Mouse (Mus musculus) midbrain, embryonic 11.5 days (tissue): ENCODE data around the gene Lpar2. TPM values are rescaled to one million over a fixed set of nuclear protein-coding genes. Genes with fewer than 3 reads are reported as not detected.

Experiments used
- ATAC-seq: fragments of 200-750 bp; cut with Nextera tagmentation; 2 replicates; pipeline ENCODE4 v1.8.0; 2017; ENCODE audit warnings: moderate TSS enrichment, moderate library complexity; ENCODE audit not compliant: low FRiP score
- DNase-seq: peaks from one replicate; pipeline ENCODE4 v3.0.0; 2015; ENCODE audit warnings: low spot score; ENCODE audit errors: missing footprints
- H3K27ac ChIP-seq: fragments of 300-500 bp; sonication (generic); 2 replicates; pipeline ENCODE4 v1.5.1; 2014; ENCODE audit warnings: low read depth, low read length
- H3K27me3 ChIP-seq: fragments of 300-500 bp; sonication (generic); 2 replicates; pipeline ENCODE4 v1.6.1; 2014; ENCODE audit warnings: mild to moderate bottlenecking, low read length, moderate library complexity, mixed read lengths; ENCODE audit not compliant: control insufficient read depth, insufficient read depth
- H3K36me3 ChIP-seq: fragments of 300-500 bp; sonication (generic); 2 replicates; pipeline ENCODE4 v1.6.1; 2014; ENCODE audit warnings: mild to moderate bottlenecking, low read length, moderate library complexity, mixed read lengths; ENCODE audit not compliant: control insufficient read depth, insufficient read depth
- H3K4me1 ChIP-seq: fragments of 300-500 bp; sonication (generic); 2 replicates; pipeline ENCODE4 v1.6.1; 2014; ENCODE audit warnings: low read length; ENCODE audit not compliant: control insufficient read depth, insufficient read depth
- H3K4me2 ChIP-seq: fragments of 300-500 bp; sonication (generic); 2 replicates; pipeline ENCODE4 v1.6.1; 2014; ENCODE audit warnings: mild to moderate bottlenecking, moderate library complexity
- H3K4me3 ChIP-seq: fragments of 300-500 bp; sonication (generic); 2 replicates; pipeline ENCODE4 v1.5.1; 2014; ENCODE audit warnings: low read depth, low read length
- H3K9ac ChIP-seq: fragments of 300-500 bp; sonication (generic); 2 replicates; pipeline ENCODE4 v1.6.1; 2014; ENCODE audit warnings: low read length
- H3K9me3 ChIP-seq: fragments of 300-500 bp; sonication (generic); 2 replicates; pipeline ENCODE4 v1.6.1; 2016; ENCODE audit warnings: low read length; ENCODE audit not compliant: control insufficient read depth
- WGBS: fragments of 180-500 bp; shearing (Covaris S2); extraction: QIAGEN DNeasy Blood & Tissue Kit; methylation state at CpG from one replicate; pipeline ENCODE4 v1.1.7; 2014; 5-methylcytosine and 5-hydroxymethylcytosine counted together
- polyA plus RNA-seq: library from polyadenylated mRNA; unstranded; fragments of >200 nt; fragmentation: Nextera tagmentation; extraction: Ambion mirVana; gene quantifications from 2 replicates; pipeline ENCODE4 v1.2.1, GENCODE M21; 2014

The Lpar2 gene
- polyA plus RNA-seq, 1 experiment from 2014 or later = 1.2 TPM

GRCm38 (mm10) chr8:69791415-69792068 is 30.7 kb upstream of the Lpar2 start:
- peak overlapping the region; percentile 95 for H3K9ac ChIP-seq

GRCm38 (mm10) chr8:69793666-69794065 is 28.6 kb upstream of the Lpar2 start:
- H3K36me3 ChIP-seq = peaks cover 30% of the 10 kb centered on the region
- no peak overlapping the region for H3K4me3 ChIP-seq
- H3K9ac ChIP-seq = no peak overlapping the region
- DNase-seq (no peak), ATAC-seq (no peak)
- no peak overlapping the region for H3K27ac ChIP-seq
- no peaks in the 10 kb centered on the region for H3K27me3 ChIP-seq
- H3K4me2 ChIP-seq = no peak overlapping the region
- WGBS = 88% methylated on average over 4 of the region's 4 CpGs
- no peaks in the 10 kb centered on the region for H3K9me3 ChIP-seq
- peaks cover 12% of the 10 kb centered on the region for H3K4me1 ChIP-seq

More at GRCm38 (mm10) chr8:69791415-69792068, 30.7 kb upstream of the Lpar2 start:
- Histone ChIP-seq H3K36me3 (peaks cover 13% of the 10 kb centered on the region), H3K27ac (peak overlapping the region; percentile 51), H3K4me3 (peak overlapping the region; percentile 100), H3K9me3 (no peaks in the 10 kb centered on the region), H3K4me2 (peak overlapping the region; percentile 83), H3K27me3 (no peaks in the 10 kb centered on the region), H3K4me1 (peaks cover 12% of the 10 kb centered on the region)
- DNase-seq = peak; percentile 90
- peak; percentile 78 for ATAC-seq
- whole genome bisulfite sequencing = 0% methylated on average over 39 of the region's 48 CpGs

- no peak overlapping the region for H3K9ac ChIP-seq
- peaks cover 34% of the 10 kb centered on the region for H3K36me3 ChIP-seq
- no peak overlapping the region for H3K4me3 ChIP-seq
- no peak for DNase-seq
- H3K4me2 ChIP-seq = no peak overlapping the region
- no peaks in the 10 kb centered on the region for H3K9me3 ChIP-seq
- no peak for ATAC-seq
- H3K4me1 ChIP-seq = peaks cover 12% of the 10 kb centered on the region
- 96% methylated on average over 3 of the region's 3 CpGs for WGBS
- no peaks in the 10 kb centered on the region for H3K27me3 ChIP-seq
- no peak overlapping the region for H3K27ac ChIP-seq
These were observed 28.1 kb upstream of the Lpar2 start for GRCm38 (mm10) chr8:69794096-69794495.

DNA sequence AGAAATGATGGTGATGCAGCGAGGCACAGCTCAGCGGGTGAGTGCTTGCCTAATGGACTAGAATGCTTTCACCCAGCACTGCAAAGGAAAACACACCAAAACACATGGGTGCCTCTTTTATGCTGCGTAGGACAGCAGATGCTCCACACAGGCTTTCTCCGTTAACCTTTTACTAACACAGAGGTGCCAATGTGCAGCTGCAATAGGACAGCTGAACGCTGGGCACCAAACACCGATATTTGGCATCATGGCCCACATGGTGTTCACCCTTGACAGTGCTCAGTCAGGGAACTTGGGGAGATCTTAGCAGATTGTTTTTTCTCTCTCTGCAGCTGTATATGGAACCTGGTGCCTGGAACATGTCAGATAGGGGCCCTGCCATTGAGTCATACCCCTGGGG is 27.3 kb upstream of the Lpar2 start:
- 98% methylated on average over 6 of the region's 6 CpGs for WGBS
- Histone ChIP-seq H3K4me3 (no peak overlapping the region), H3K4me1 (peaks cover 12% of the 10 kb centered on the region), H3K27ac (no peak overlapping the region), H3K4me2 (no peak overlapping the region), H3K36me3 (peaks cover 41% of the 10 kb centered on the region), H3K9me3 (no peaks in the 10 kb centered on the region), H3K9ac (no peak overlapping the region), H3K27me3 (no peaks in the 10 kb centered on the region)
- peak; percentile 51 for DNase-seq
- ATAC-seq = no peak

- no peak for ATAC-seq
- no peak overlapping the region for H3K4me3 ChIP-seq
- H3K9me3 ChIP-seq = no peaks in the 10 kb centered on the region
- no peak for DNase-seq
- no peak overlapping the region for H3K4me2 ChIP-seq
- no peaks in the 10 kb centered on the region for H3K27me3 ChIP-seq
- H3K27ac ChIP-seq = no peak overlapping the region
- peaks cover 52% of the 10 kb centered on the region for H3K36me3 ChIP-seq
- H3K9ac ChIP-seq = no peak overlapping the region
- H3K4me1 ChIP-seq = peaks cover 9% of the 10 kb centered on the region
- WGBS = 93% methylated on average over 16 of the region's 16 CpGs
These were observed 25.4 kb upstream of the Lpar2 start for GRCm38 (mm10) chr8:69796721-69797345.

DNA sequence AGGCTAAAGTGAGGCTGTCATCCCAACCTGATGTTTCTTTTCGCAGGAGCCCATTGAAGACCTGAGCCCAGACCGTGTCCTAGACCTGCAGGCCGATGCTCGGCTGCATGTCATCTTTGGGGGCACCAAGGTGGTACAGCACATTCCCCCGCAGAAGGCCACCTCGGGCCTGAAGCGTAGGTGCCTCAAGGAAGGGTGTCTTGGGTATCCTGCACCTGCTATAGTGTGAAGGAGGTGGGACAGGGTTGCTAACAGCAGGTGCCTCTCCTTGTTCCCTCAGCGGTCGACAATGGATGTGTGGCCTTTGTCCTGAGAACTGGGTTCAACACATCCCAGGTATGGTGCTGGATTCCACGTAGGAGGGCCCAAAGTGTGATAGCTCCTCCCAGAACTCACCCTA is 24.6 kb upstream of the Lpar2 start:
- Histone ChIP-seq H3K4me3 (no peak overlapping the region), H3K36me3 (peaks cover 60% of the 10 kb centered on the region), H3K27me3 (no peaks in the 10 kb centered on the region), H3K4me2 (no peak overlapping the region), H3K27ac (no peak overlapping the region), H3K9me3 (no peaks in the 10 kb centered on the region), H3K4me1 (peaks cover 1% of the 10 kb centered on the region), H3K9ac (no peak overlapping the region)
- WGBS = 93% methylated on average over 10 of the region's 10 CpGs
- ATAC-seq (no peak), DNase-seq (peak; percentile 73)

GRCm38 (mm10) chr8:69799261-69799660 is 23.0 kb upstream of the Lpar2 start:
- Histone ChIP-seq H3K27me3 (no peaks in the 10 kb centered on the region), H3K4me1 (no peaks in the 10 kb centered on the region), H3K4me3 (no peak overlapping the region), H3K27ac (no peak overlapping the region), H3K9ac (no peak overlapping the region), H3K36me3 (peaks cover 67% of the 10 kb centered on the region), H3K4me2 (no peak overlapping the region), H3K9me3 (no peaks in the 10 kb centered on the region)
- DNase-seq = peak; percentile 31
- WGBS = 93% methylated on average over 8 of the region's 8 CpGs
- no peak for ATAC-seq

- Histone ChIP-seq H3K9ac (no peak overlapping the region), H3K4me1 (no peaks in the 10 kb centered on the region), H3K4me2 (no peak overlapping the region), H3K27ac (no peak overlapping the region), H3K27me3 (no peaks in the 10 kb centered on the region), H3K9me3 (no peaks in the 10 kb centered on the region), H3K4me3 (no peak overlapping the region), H3K36me3 (peaks cover 64% of the 10 kb centered on the region)
- ATAC-seq (no peak), DNase-seq (peak; percentile 72)
- WGBS = 93% methylated on average over 5 of the region's 5 CpGs
These were observed 22.3 kb upstream of the Lpar2 start for GRCm38 (mm10) chr8:69799946-69800345.

GRCm38 (mm10) chr8:69801796-69802195 is 20.4 kb upstream of the Lpar2 start:
- H3K9ac ChIP-seq = no peak overlapping the region
- no peaks in the 10 kb centered on the region for H3K27me3 ChIP-seq
- H3K4me1 ChIP-seq = no peaks in the 10 kb centered on the region
- H3K9me3 ChIP-seq = no peaks in the 10 kb centered on the region
- ATAC-seq = no peak
- H3K4me3 ChIP-seq = no peak overlapping the region
- no peak overlapping the region for H3K27ac ChIP-seq
- DNase-seq = peak; percentile 74
- H3K4me2 ChIP-seq = no peak overlapping the region
- 98% methylated on average over 4 of the region's 4 CpGs for WGBS
- peaks cover 74% of the 10 kb centered on the region for H3K36me3 ChIP-seq
